Mouse (Mus musculus) hindbrain, embryonic 16.5 days (tissue): ENCODE results near the gene Mrpl33. TPM values are rescaled to one million over a fixed set of nuclear protein-coding genes. Genes with fewer than 3 reads are reported as not detected.

Source experiments
- ATAC-seq: fragments of 200-750 bp; cut with Nextera tagmentation; 2 replicates; pipeline ENCODE4 v1.8.0; 2017; ENCODE audit warnings: moderate TSS enrichment, moderate library complexity
- H3K27ac ChIP-seq: fragments of 300-500 bp; sonication (generic); 2 replicates; pipeline ENCODE4 v1.5.1; 2014; ENCODE audit warnings: low read depth, mild to moderate bottlenecking, control low read depth, low read length, moderate library complexity
- H3K27me3 ChIP-seq: fragments of 300-500 bp; sonication (generic); replicated peaks from 2 replicates; pipeline ENCODE4 v1.6.1; 2014; ENCODE audit warnings: low read length; ENCODE audit not compliant: control insufficient read depth, insufficient read depth
- H3K36me3 ChIP-seq: fragments of 300-500 bp; sonication (generic); 2 replicates; pipeline ENCODE4 v1.6.1; 2014; ENCODE audit warnings: mild to moderate bottlenecking, low read length, moderate library complexity, mixed read lengths; ENCODE audit not compliant: control insufficient read depth, insufficient read depth
- H3K4me1 ChIP-seq: fragments of 300-500 bp; sonication (generic); 2 replicates; pipeline ENCODE4 v1.6.1; 2014; ENCODE audit warnings: low read depth, low read length; ENCODE audit not compliant: control insufficient read depth, insufficient read depth
- H3K4me2 ChIP-seq: fragments of 300-500 bp; sonication (generic); 2 replicates; pipeline ENCODE4 v1.6.1; 2014; ENCODE audit warnings: mild to moderate bottlenecking, low read length, control low read depth, moderate library complexity
- H3K4me3 ChIP-seq: fragments of 300-500 bp; sonication (generic); 2 replicates; pipeline ENCODE4 v1.5.1; 2014; ENCODE audit warnings: mild to moderate bottlenecking, low read length, control low read depth, moderate library complexity
- H3K9ac ChIP-seq: fragments of 300-500 bp; sonication (generic); 2 replicates; pipeline ENCODE4 v1.6.1; 2014; ENCODE audit warnings: low read depth, mild to moderate bottlenecking, control low read depth, low read length, moderate library complexity
- H3K9me3 ChIP-seq: fragments of 300-500 bp; sonication (generic); 2 replicates; pipeline ENCODE4 v1.6.1; 2014; ENCODE audit warnings: mild to moderate bottlenecking, low read length, moderate library complexity; ENCODE audit not compliant: control insufficient read depth
- WGBS: fragments of 180-500 bp; shearing (Covaris S2); extraction: QIAGEN DNeasy Blood & Tissue Kit; methylation state at CpG from one replicate; pipeline ENCODE4 v1.1.7; 2014; 5-methylcytosine and 5-hydroxymethylcytosine counted together
- polyA plus RNA-seq: library from polyadenylated mRNA; unstranded; fragments of >200 nt; fragmentation: Nextera tagmentation; extraction: Ambion mirVana; gene quantifications from 2 replicates; pipeline ENCODE4 v1.2.1, GENCODE M21; 2015

The Mrpl33 gene
- polyA plus RNA-seq, 1 experiment from 2014 or later = 215 TPM

- H3K27ac ChIP-seq = no peak overlapping the region
- WGBS = 76% methylated on average over 5 of the region's 5 CpGs
- no peak for ATAC-seq
- H3K36me3 ChIP-seq = no peaks in the 10 kb centered on the region
- H3K4me1 ChIP-seq = no peaks in the 10 kb centered on the region
- no peak overlapping the region for H3K4me2 ChIP-seq
- H3K4me3 ChIP-seq = no peak overlapping the region
- H3K9me3 ChIP-seq = no peaks in the 10 kb centered on the region
- H3K27me3 ChIP-seq = no peaks in the 10 kb centered on the region
- H3K9ac ChIP-seq = no peak overlapping the region
Observed at GRCm38 (mm10) chr5:31669984-31670383, 73.2 kb downstream of the Mrpl33 start.

- 54% methylated on average over 2 of the region's 2 CpGs for WGBS
- no peak for ATAC-seq
- Histone ChIP-seq H3K27me3 (no peaks in the 10 kb centered on the region), H3K4me2 (no peak overlapping the region), H3K4me1 (no peaks in the 10 kb centered on the region), H3K27ac (no peak overlapping the region), H3K4me3 (no peak overlapping the region), H3K9me3 (no peaks in the 10 kb centered on the region), H3K36me3 (no peaks in the 10 kb centered on the region), H3K9ac (no peak overlapping the region)
Observed at GRCm38 (mm10) chr5:31671137-31671536, 74.4 kb downstream of the Mrpl33 start.

- Histone ChIP-seq H3K4me2 (no peak overlapping the region), H3K36me3 (no peaks in the 10 kb centered on the region), H3K27me3 (no peaks in the 10 kb centered on the region), H3K4me1 (no peaks in the 10 kb centered on the region), H3K4me3 (no peak overlapping the region), H3K9me3 (no peaks in the 10 kb centered on the region), H3K9ac (no peak overlapping the region), H3K27ac (no peak overlapping the region)
- ATAC-seq = no peak
- 84% methylated on average over 2 of the region's 2 CpGs for WGBS
Observed at GRCm38 (mm10) chr5:31673431-31673830, 76.7 kb downstream of the Mrpl33 start.

- no peaks in the 10 kb centered on the region for H3K9me3 ChIP-seq
- H3K4me3 ChIP-seq = no peak overlapping the region
- H3K9ac ChIP-seq = no peak overlapping the region
- no peaks in the 10 kb centered on the region for H3K27me3 ChIP-seq
- no peak overlapping the region for H3K4me2 ChIP-seq
- H3K36me3 ChIP-seq = no peaks in the 10 kb centered on the region
- ATAC-seq = no peak
- H3K27ac ChIP-seq = no peak overlapping the region
- H3K4me1 ChIP-seq = no peaks in the 10 kb centered on the region
- 83% methylated on average over 1 of the region's 1 CpGs for WGBS
Observed at GRCm38 (mm10) chr5:31678000-31678399, 81.3 kb downstream of the Mrpl33 start.

- H3K4me3 ChIP-seq = no peak overlapping the region
- no peaks in the 10 kb centered on the region for H3K9me3 ChIP-seq
- ATAC-seq = no peak
- no peaks in the 10 kb centered on the region for H3K27me3 ChIP-seq
- no peak overlapping the region for H3K27ac ChIP-seq
- no peak overlapping the region for H3K4me2 ChIP-seq
- H3K36me3 ChIP-seq = no peaks in the 10 kb centered on the region
- H3K4me1 ChIP-seq = no peaks in the 10 kb centered on the region
- 85% methylated on average over 4 of the region's 4 CpGs for WGBS
- no peak overlapping the region for H3K9ac ChIP-seq
Observed at GRCm38 (mm10) chr5:31680183-31680582, 83.4 kb downstream of the Mrpl33 start.

GRCm38 (mm10) chr5:31682305-31682704, 85.6 kb downstream of the Mrpl33 start:
- H3K9ac ChIP-seq = no peak overlapping the region
- no peaks in the 10 kb centered on the region for H3K9me3 ChIP-seq
- ATAC-seq = no peak
- H3K4me3 ChIP-seq = no peak overlapping the region
- no peak overlapping the region for H3K27ac ChIP-seq
- H3K36me3 ChIP-seq = no peaks in the 10 kb centered on the region
- H3K4me1 ChIP-seq = no peaks in the 10 kb centered on the region
- WGBS = 94% methylated on average over 1 of the region's 1 CpGs
- H3K4me2 ChIP-seq = no peak overlapping the region
- H3K27me3 ChIP-seq = no peaks in the 10 kb centered on the region

GRCm38 (mm10) chr5:31686040-31686439, 89.3 kb downstream of the Mrpl33 start:
- H3K27me3 ChIP-seq = no peaks in the 10 kb centered on the region
- H3K36me3 ChIP-seq = no peaks in the 10 kb centered on the region
- ATAC-seq = no peak
- H3K9me3 ChIP-seq = no peaks in the 10 kb centered on the region
- no peak overlapping the region for H3K4me2 ChIP-seq
- no peak overlapping the region for H3K27ac ChIP-seq
- WGBS = 73% methylated on average over 2 of the region's 2 CpGs
- no peak overlapping the region for H3K4me3 ChIP-seq
- H3K4me1 ChIP-seq = no peaks in the 10 kb centered on the region
- H3K9ac ChIP-seq = no peak overlapping the region

- Histone ChIP-seq H3K4me2 (no peak overlapping the region), H3K4me1 (no peaks in the 10 kb centered on the region), H3K9ac (no peak overlapping the region), H3K9me3 (no peaks in the 10 kb centered on the region), H3K36me3 (no peaks in the 10 kb centered on the region), H3K4me3 (no peak overlapping the region), H3K27ac (no peak overlapping the region), H3K27me3 (no peaks in the 10 kb centered on the region)
- 92% methylated on average over 3 of the region's 3 CpGs for WGBS
- ATAC-seq = no peak
Observed at GRCm38 (mm10) chr5:31687972-31688371, 91.2 kb downstream of the Mrpl33 start.

- H3K27me3 ChIP-seq = no peaks in the 10 kb centered on the region
- no peak for ATAC-seq
Observed at GRCm38 (mm10) chr5:31693191-31693590, 96.5 kb downstream of the Mrpl33 start.

More at GRCm38 (mm10) chr5:31693191-31693590, 96.5 kb downstream of the Mrpl33 start:
- no peak overlapping the region for H3K9ac ChIP-seq
- peaks cover 4% of the 10 kb centered on the region for H3K4me1 ChIP-seq
- H3K36me3 ChIP-seq = no peaks in the 10 kb centered on the region
- no peaks in the 10 kb centered on the region for H3K9me3 ChIP-seq
- no peak overlapping the region for H3K4me2 ChIP-seq
- H3K4me3 ChIP-seq = no peak overlapping the region
- H3K27ac ChIP-seq = no peak overlapping the region
